Mouse (Mus musculus) hindbrain, embryonic 12.5 days (tissue): ENCODE measurements around the gene Aspm. TPM values are rescaled to one million over a fixed set of nuclear protein-coding genes. Genes with fewer than 3 reads are reported as not detected.
"Not testable (repeated sequence)": the region's sequence is repeated elsewhere in the genome, so short reads cannot be mapped to it uniquely, and the experiment has no call there.

Experiments
- ATAC-seq: fragments of 200-750 bp; cut with Nextera tagmentation; 2 replicates; pipeline ENCODE4 v1.8.0; 2017; ENCODE audit warnings: moderate TSS enrichment; ENCODE audit not compliant: low FRiP score
- H3K27ac ChIP-seq: fragments of 300-500 bp; sonication (generic); 2 replicates; pipeline ENCODE4 v1.5.1; 2016; ENCODE audit warnings: mild to moderate bottlenecking
- H3K27me3 ChIP-seq: fragments of 300-500 bp; sonication (generic); 2 replicates; pipeline ENCODE4 v1.6.1; 2016; ENCODE audit warnings: mild to moderate bottlenecking
- H3K36me3 ChIP-seq: fragments of 300-500 bp; sonication (generic); 2 replicates; pipeline ENCODE4 v1.6.1; 2016; ENCODE audit warnings: mild to moderate bottlenecking
- H3K4me1 ChIP-seq: fragments of 300-500 bp; sonication (generic); 2 replicates; pipeline ENCODE4 v1.6.1; 2016
- H3K4me2 ChIP-seq: fragments of 300-500 bp; sonication (generic); replicated peaks from 2 replicates; pipeline ENCODE4 v1.6.1; 2016; ENCODE audit warnings: mild to moderate bottlenecking
- H3K4me3 ChIP-seq: fragments of 300-500 bp; sonication (generic); 2 replicates; pipeline ENCODE4 v1.5.1; 2016; ENCODE audit warnings: mild to moderate bottlenecking
- H3K9ac ChIP-seq: fragments of 300-500 bp; sonication (generic); 2 replicates; pipeline ENCODE4 v1.6.1; 2016; ENCODE audit warnings: mild to moderate bottlenecking, moderate library complexity
- H3K9me3 ChIP-seq: fragments of 300-500 bp; sonication (generic); replicated peaks from 2 replicates; pipeline ENCODE4 v1.6.1; 2016; ENCODE audit warnings: mild to moderate bottlenecking
- WGBS: fragments of 180-500 bp; shearing (Covaris S2); methylation state at CpG from one replicate; pipeline ENCODE4 v1.1.7; 2016; 5-methylcytosine and 5-hydroxymethylcytosine counted together
- polyA plus RNA-seq: library from polyadenylated mRNA; unstranded; fragments of >200 nt; fragmentation: Nextera tagmentation; extraction: Ambion mirVana; gene quantifications from 2 replicates; pipeline ENCODE4 v1.2.1, GENCODE M21; 2016

Aspm gene
- polyA plus RNA-seq, result 18.5 and 19.1 TPM in 2 replicates

- H3K27me3 ChIP-seq, result no peaks in the 10 kb centered on the region
- H3K4me3 ChIP-seq, result peak within 1 kb of the TSS; percentile 82
- peak; percentile 99 for ATAC-seq
- WGBS, result under 1% methylated on average over 63 of the region's 65 CpGs
- H3K9me3 ChIP-seq, result no peaks in the 10 kb centered on the region
- H3K36me3 ChIP-seq, result 0 out of 2 replicates have a peak, but pooled peaks cover 5% of the 10 kb centered on the region
- H3K4me1 ChIP-seq, result peaks cover 19% of the 10 kb centered on the region
- no peak within 1 kb of the TSS for H3K27ac ChIP-seq
- H3K4me2 ChIP-seq, result peak within 1 kb of the TSS; percentile 92
- peak within 1 kb of the TSS; percentile 63 for H3K9ac ChIP-seq
Observed at GRCm38 (mm10) chr1:139454340-139455225, at the start of gene Aspm. Aspm (plus strand) TSS chr1:139454772.

GRCm38 (mm10) chr1:139405766-139406165 is 48.8 kb upstream of the Aspm start:
- H3K9me3 ChIP-seq, result no peaks in the 10 kb centered on the region
- H3K4me3 ChIP-seq, result no peak overlapping the region
- no peaks in the 10 kb centered on the region for H3K4me1 ChIP-seq
- H3K36me3 ChIP-seq, result no peaks in the 10 kb centered on the region
- no peak overlapping the region for H3K9ac ChIP-seq
- H3K27me3 ChIP-seq, result no peaks in the 10 kb centered on the region
- no peak for ATAC-seq
- no peak overlapping the region for H3K27ac ChIP-seq
- H3K4me2 ChIP-seq, result no peak overlapping the region

- Histone ChIP-seq H3K4me2 (no peak overlapping the region), H3K9ac (no peak overlapping the region), H3K36me3 (no peaks in the 10 kb centered on the region), H3K4me1 (no peaks in the 10 kb centered on the region), H3K4me3 (no peak overlapping the region), H3K27ac (no peak overlapping the region), H3K27me3 (no peaks in the 10 kb centered on the region), H3K9me3 (no peaks in the 10 kb centered on the region)
- 58% methylated on average over 5 of the region's 5 CpGs for WGBS
- no peak for ATAC-seq
Observed at GRCm38 (mm10) chr1:139407701-139408100, 46.9 kb upstream of the Aspm start.

GRCm38 (mm10) chr1:139412365-139412764 is 42.2 kb upstream of the Aspm start:
- H3K9ac ChIP-seq, H3K4me2 ChIP-seq, ATAC-seq, H3K9me3 ChIP-seq, H3K27me3 ChIP-seq, H3K36me3 ChIP-seq, H3K27ac ChIP-seq, H3K4me1 ChIP-seq, H3K4me3 ChIP-seq: not testable (repeated sequence)
- 93% methylated on average over 2 of the region's 2 CpGs for WGBS

GRCm38 (mm10) chr1:139413465-139413864 is 41.1 kb upstream of the Aspm start:
- Histone ChIP-seq H3K4me3 (no peak overlapping the region), H3K9ac (no peak overlapping the region), H3K4me1 (no peaks in the 10 kb centered on the region), H3K4me2 (no peak overlapping the region), H3K27ac (no peak overlapping the region), H3K36me3 (no peaks in the 10 kb centered on the region), H3K27me3 (no peaks in the 10 kb centered on the region), H3K9me3 (no peaks in the 10 kb centered on the region)
- no peak for ATAC-seq
- whole genome bisulfite sequencing, result 87% methylated on average over 3 of the region's 3 CpGs

- ATAC-seq, result peak; percentile 14
- 5% methylated on average over 8 of the region's 8 CpGs for WGBS
- Histone ChIP-seq H3K9ac (peak overlapping the region; percentile 93; the same call in 1 of the 2 replicates), H3K9me3 (no peaks in the 10 kb centered on the region), H3K36me3 (no peaks in the 10 kb centered on the region), H3K4me1 (peaks cover 30% of the 10 kb centered on the region), H3K27ac (peak overlapping the region; percentile 93; the same call in 1 of the 2 replicates), H3K4me3 (peak overlapping the region; percentile 87), H3K27me3 (no peaks in the 10 kb centered on the region; the same call in 1 of the 2 replicates), H3K4me2 (peak overlapping the region; percentile 75)
Observed at GRCm38 (mm10) chr1:139421521-139421874, 33.1 kb upstream of the Aspm start.

- WGBS, result under 1% methylated on average over 70 of the region's 88 CpGs
- peak within 1 kb of the TSS; percentile 93 for H3K9ac ChIP-seq
- ATAC-seq, result peak; percentile 96
- peak within 1 kb of the TSS; percentile 75 for H3K4me2 ChIP-seq
- H3K4me3 ChIP-seq, result peak within 1 kb of the TSS; percentile 87
- no peaks in the 10 kb centered on the region for H3K9me3 ChIP-seq
- peaks cover 34% of the 10 kb centered on the region for H3K4me1 ChIP-seq
- no peaks in the 10 kb centered on the region for H3K36me3 ChIP-seq
- H3K27ac ChIP-seq, result peak within 1 kb of the TSS; percentile 93
- no peaks in the 10 kb centered on the region; the same call in 1 of the 2 replicates for H3K27me3 ChIP-seq
Observed at GRCm38 (mm10) chr1:139421875-139422791, 32.4 kb upstream of the Aspm start, which contains the start of gene Zbtb41. Zbtb41 (plus strand) TSS chr1:139422288.

GRCm38 (mm10) chr1:139422941-139423340 is 31.6 kb upstream of the Aspm start:
- H3K4me1 ChIP-seq, result peaks cover 35% of the 10 kb centered on the region
- H3K4me3 ChIP-seq, result peak overlapping the region; percentile 87
- H3K36me3 ChIP-seq, result no peaks in the 10 kb centered on the region
- no peaks in the 10 kb centered on the region; the same call in 1 of the 2 replicates for H3K27me3 ChIP-seq
- peak overlapping the region; percentile 93 for H3K9ac ChIP-seq
- no peak for ATAC-seq
- no peaks in the 10 kb centered on the region for H3K9me3 ChIP-seq
- peak overlapping the region; percentile 75 for H3K4me2 ChIP-seq
- peak overlapping the region; percentile 93; the same call in 1 of the 2 replicates for H3K27ac ChIP-seq
- WGBS, result 25% methylated on average over 10 of the region's 10 CpGs

GRCm38 (mm10) chr1:139423931-139424330 is 30.6 kb upstream of the Aspm start:
- Histone ChIP-seq H3K9me3 (no peaks in the 10 kb centered on the region), H3K27me3 (no peaks in the 10 kb centered on the region; the same call in 1 of the 2 replicates), H3K9ac (peak overlapping the region; percentile 27), H3K4me3 (peak overlapping the region; percentile 87), H3K4me1 (peaks cover 35% of the 10 kb centered on the region), H3K27ac (no peak overlapping the region), H3K36me3 (peaks cover under 1% of the 10 kb centered on the region), H3K4me2 (peak overlapping the region; percentile 75)
- ATAC-seq, result no peak
- WGBS, result 56% methylated on average over 10 of the region's 10 CpGs

GRCm38 (mm10) chr1:139425006-139425405 is 29.6 kb upstream of the Aspm start:
- ATAC-seq, result no peak
- Histone ChIP-seq H3K9ac (no peak overlapping the region), H3K36me3 (peaks cover 9% of the 10 kb centered on the region), H3K4me1 (peaks cover 35% of the 10 kb centered on the region), H3K27ac (no peak overlapping the region), H3K4me3 (peak overlapping the region; percentile 28), H3K9me3 (no peaks in the 10 kb centered on the region), H3K27me3 (no peaks in the 10 kb centered on the region), H3K4me2 (peak overlapping the region; percentile 75)
- WGBS, result 43% methylated on average over 3 of the region's 3 CpGs

- no peak overlapping the region for H3K4me2 ChIP-seq
Observed at GRCm38 (mm10) chr1:139438373-139438772, 16.2 kb upstream of the Aspm start.

GRCm38 (mm10) chr1:139443103-139443502 is 11.5 kb upstream of the Aspm start:
- 91% methylated on average over 9 of the region's 9 CpGs for WGBS
- not testable (repeated sequence) for ATAC-seq, H3K27ac ChIP-seq, H3K9ac ChIP-seq, H3K27me3 ChIP-seq, H3K4me1 ChIP-seq, H3K4me3 ChIP-seq, H3K4me2 ChIP-seq, H3K9me3 ChIP-seq
- H3K36me3 ChIP-seq, result peaks cover 19% of the 10 kb centered on the region

More at GRCm38 (mm10) chr1:139438373-139438772, 16.2 kb upstream of the Aspm start:
- Histone ChIP-seq H3K9ac (no peak overlapping the region), H3K27ac (no peak overlapping the region), H3K4me1 (no peaks in the 10 kb centered on the region), H3K9me3 (no peaks in the 10 kb centered on the region), H3K27me3 (no peaks in the 10 kb centered on the region), H3K36me3 (peaks cover 38% of the 10 kb centered on the region), H3K4me3 (no peak overlapping the region)
- ATAC-seq, result peak; percentile 52; the same call in 1 of the 2 replicates
